Comparison of ENCODE assay signal across 7 mouse cellular contexts in the genomic region with DNA sequence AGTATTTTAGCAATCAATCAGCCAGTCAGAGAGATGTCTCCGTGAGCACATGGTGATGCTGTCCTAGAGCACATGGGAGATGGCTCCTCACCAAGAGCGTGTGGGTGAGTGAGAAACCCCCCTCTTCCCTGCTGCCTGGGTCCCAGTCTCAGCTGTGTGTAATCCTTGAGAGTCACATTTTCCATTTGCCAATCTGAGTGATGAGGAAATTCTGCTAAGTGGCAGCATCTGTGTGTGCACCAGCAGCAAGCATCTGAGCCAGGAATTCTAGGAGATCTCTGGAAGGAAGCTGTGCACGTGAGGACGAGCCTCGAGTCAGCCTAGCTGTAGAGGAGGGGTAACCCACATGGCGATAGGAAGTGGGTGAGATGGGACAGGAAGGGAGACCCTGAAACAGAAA. TPM values are rescaled to one million over a fixed set of nuclear protein-coding genes. Genes with fewer than 3 reads are reported as not detected.
DNase-seq lines count a peak whose midpoint lies in the region; ATAC-seq and TF ChIP-seq lines count a peak whose summit lies in the region.

No protein-coding gene starts in this region.

- no peak overlapping the region for H3K4me3 ChIP-seq in lung, adult 2 months (replicated peaks; ENCODE audit: extremely low read depth, low read depth, low read length)
- H3K4me3 ChIP-seq in forebrain, postnatal 0 days (ENCODE audit: low read depth, low read length) = no peak overlapping the region

- no peak for TF ChIP-seq CTCF in lung, adult 2 months (IDR thresholded peaks at IDR 0.05; ENCODE audit: insufficient read depth, low read length)
- TF ChIP-seq CTCF in forebrain, postnatal 0 days (IDR thresholded peaks at IDR 0.05; ENCODE audit: low read depth) = no peak

- peak; percentile 52 to 70 for DNase-seq in lung, adult 18-20 months
- no peak for DNase-seq in lung, adult 2 months
- DNase-seq in forebrain, postnatal 0 days = peak; percentile 83
- peak; percentile 57 for DNase-seq in left cerebral cortex, adult 11 months (ENCODE audit: low spot score)
- DNase-seq in right cerebral cortex, postnatal 4 days = peak; percentile 37
- no peak for DNase-seq in testis, postnatal 10 days (ENCODE audit: low spot score)
- DNase-seq in urinary bladder, postnatal 10 days (ENCODE audit: low spot score) = no peak

- 27% methylated on average over 6 of the region's 6 CpGs for WGBS in lung, adult 2 months
- 27% methylated on average over 6 of the region's 6 CpGs for WGBS in forebrain, postnatal 0 days

- no peaks in the 10 kb centered on the region for H3K27me3 ChIP-seq in forebrain, postnatal 0 days (ENCODE audit: insufficient read depth, low read length)

- H3K4me1 ChIP-seq in lung, adult 2 months (ENCODE audit: control insufficient read depth, insufficient read depth, low read length) = no peaks in the 10 kb centered on the region
- H3K4me1 ChIP-seq in forebrain, postnatal 0 days (ENCODE audit: insufficient read depth) = peaks cover 5% of the 10 kb centered on the region; the same call in 1 of the 2 replicates

- no peaks in the 10 kb centered on the region for H3K36me3 ChIP-seq in forebrain, postnatal 0 days (ENCODE audit: insufficient read depth)

- no peaks in the 10 kb centered on the region for H3K9me3 ChIP-seq in forebrain, postnatal 0 days (ENCODE audit: low read length)

- peak overlapping the region; percentile 42 for H3K27ac ChIP-seq in forebrain, postnatal 0 days (ENCODE audit: low read depth, low read length)

- ATAC-seq in forebrain, postnatal 0 days = peak; percentile 98

- H3K9ac ChIP-seq in forebrain, postnatal 0 days = no peak overlapping the region

- no peak overlapping the region for H3K4me2 ChIP-seq in forebrain, postnatal 0 days (ENCODE audit: low read depth)

- no peak for TF ChIP-seq POLR2A in lung, adult 2 months (IDR thresholded peaks at IDR 0.05; ENCODE audit: borderline replicate concordance, extremely low read depth, low read depth, low read length)

RNA-seq across cellular contexts. Expression of a gene that starts 50.5 kb away (rescaled TPM):
- polyA plus RNA-seq in lung, adult 2 months (2012; rRNA removed) = 184 and 369 TPM in 2 replicates
- 181 and 195 TPM in 2 replicates for total RNA-seq in forebrain, postnatal 0 days (2014; rRNA removed)
- 228 and 256 TPM in 2 replicates for polyA plus RNA-seq in forebrain, postnatal 0 days (2015; fragmentation: Nextera tagmentation; extraction: Ambion mirVana)

Comparison
In these comparisons a context has a peak if more than half of its experiments do, and no peak if none do; other contexts are left out.
1. DNase-seq: peak in lung, adult 18-20 months (2 of 2), forebrain, postnatal 0 days (single experiment), left cerebral cortex, adult 11 months (single experiment) and right cerebral cortex, postnatal 4 days (single experiment); none in lung, adult 2 months (single experiment), testis, postnatal 10 days (single experiment) and urinary bladder, postnatal 10 days (single experiment).